Mouse (Mus musculus) thymus, adult 2 months (tissue): Measurements from ENCODE around the gene Hoxc9. TPM values are rescaled to one million over a fixed set of nuclear protein-coding genes. Genes with fewer than 3 reads are reported as not detected.

Source experiments
- DNase-seq: peaks from one replicate; pipeline ENCODE4 v3.0.0; 2021
- H3K27ac ChIP-seq: fragments of 200-500 bp; 2 replicates; pipeline ENCODE4 v1.5.1; 2012; ENCODE audit warnings: low read length, control low read depth; ENCODE audit not compliant: control insufficient read depth, insufficient read depth
- H3K27me3 ChIP-seq: fragments of 200-500 bp; 2 replicates; pipeline ENCODE4 v1.6.1; 2012; ENCODE audit warnings: mild to moderate bottlenecking, low read length, moderate library complexity, mixed read lengths; ENCODE audit not compliant: control insufficient read depth, insufficient read depth
- H3K36me3 ChIP-seq: fragments of 200-500 bp; 2 replicates; pipeline ENCODE4 v1.6.1; 2012; ENCODE audit warnings: mild to moderate bottlenecking, low read length, moderate library complexity; ENCODE audit not compliant: control insufficient read depth, insufficient read depth
- H3K4me1 ChIP-seq: fragments of 200-500 bp; replicated peaks from 2 replicates; pipeline ENCODE4 v1.6.1; 2012; ENCODE audit warnings: low read length; ENCODE audit not compliant: control insufficient read depth, insufficient read depth
- H3K4me3 ChIP-seq: fragments of 200-500 bp; 2 replicates; pipeline ENCODE4 v1.5.1; 2012; ENCODE audit warnings: mild to moderate bottlenecking, low read length, control low read depth, moderate library complexity; ENCODE audit not compliant: control insufficient read depth, insufficient read depth
- CTCF ChIP-seq: fragments of 200-500 bp; IDR thresholded peaks from 2 replicates; pipeline ENCODE4 v1.5.1; 2012; ENCODE audit warnings: mild to moderate bottlenecking, control low read depth, low read length, moderate library complexity, borderline replicate concordance; ENCODE audit not compliant: control insufficient read depth, poor library complexity, insufficient read depth; ENCODE audit errors: extremely low read depth
- POLR2A ChIP-seq: fragments of 200-500 bp; IDR thresholded peaks from 2 replicates; pipeline ENCODE4 v1.6.1; 2012; ENCODE audit warnings: mild to moderate bottlenecking, low read length, control low read depth, moderate library complexity; ENCODE audit not compliant: control insufficient read depth, poor library complexity, insufficient read depth; ENCODE audit errors: extremely low read depth
- WGBS: fragments of 180-500 bp; shearing (Covaris S2); methylation state at CpG from one replicate; pipeline ENCODE4 v1.1.7; 2018; 5-methylcytosine and 5-hydroxymethylcytosine counted together
- polyA plus RNA-seq: library from polyadenylated mRNA; depleted of rRNA; stranded (reverse); fragments of >200 nt; gene quantifications from 2 replicates; pipeline ENCODE4 v1.2.3, GENCODE M21; 2012

Hoxc9 gene
- polyA plus RNA-seq, 1 experiment, result 0.05 TPM

DNA sequence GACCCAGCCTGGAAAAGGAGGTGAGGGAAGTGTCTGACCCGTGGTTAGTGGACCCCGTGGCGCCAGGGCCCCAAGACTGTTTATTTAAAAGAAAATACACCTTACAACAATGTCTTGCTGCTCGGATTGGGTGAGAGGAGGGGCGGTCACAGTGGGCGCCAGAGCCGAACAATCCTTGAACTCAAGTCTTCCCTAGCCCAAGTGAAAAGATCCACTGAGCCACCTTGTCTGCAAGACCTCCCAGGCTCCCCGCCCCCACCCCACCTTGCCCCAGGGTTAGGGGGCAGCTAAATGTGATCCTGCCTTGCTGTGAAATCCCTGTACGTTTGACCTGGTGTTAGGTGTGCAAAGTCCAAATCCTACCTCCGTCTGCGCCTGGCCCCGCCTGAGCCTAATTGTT, 19.3 kb upstream of the Hoxc9 start:
- H3K27me3 ChIP-seq, result peaks cover 39% of the 10 kb centered on the region
- H3K4me3 ChIP-seq, result no peak overlapping the region
- no peak for TF ChIP-seq POLR2A
- no peaks in the 10 kb centered on the region for H3K36me3 ChIP-seq
- H3K27ac ChIP-seq, result no peak overlapping the region
- 11% methylated on average over 12 of the region's 12 CpGs for WGBS
- no peaks in the 10 kb centered on the region for H3K4me1 ChIP-seq
- no peak for DNase-seq

DNA sequence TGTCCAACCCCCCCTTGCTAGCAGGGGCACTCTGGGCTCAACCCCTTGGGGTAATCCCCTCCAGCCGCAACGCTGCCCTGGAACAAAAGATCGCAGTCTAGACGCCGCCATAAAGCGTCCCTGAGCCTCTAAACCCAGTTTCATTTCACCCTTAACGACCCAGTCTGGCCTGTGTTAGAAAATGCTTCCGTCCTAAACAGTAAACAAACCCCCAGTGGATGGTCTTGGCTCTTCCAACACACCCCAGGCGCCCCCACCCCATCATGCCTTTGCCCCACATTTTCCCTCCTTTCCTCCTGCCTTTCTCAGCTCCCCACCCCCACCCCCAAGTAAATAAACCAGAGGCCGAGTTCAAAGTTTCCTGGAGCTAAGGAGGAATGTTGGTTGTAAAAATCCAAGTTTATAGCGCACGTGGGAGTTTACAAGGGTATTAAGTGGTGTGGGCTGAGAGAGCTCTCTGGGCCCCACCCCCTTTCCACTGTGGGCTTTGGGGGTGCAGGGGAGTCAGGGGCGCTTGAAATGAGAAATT, 16.5 kb upstream of the Hoxc9 start:
- peaks cover 44% of the 10 kb centered on the region for H3K27me3 ChIP-seq
- H3K4me1 ChIP-seq, result no peaks in the 10 kb centered on the region
- no peak overlapping the region for H3K4me3 ChIP-seq
- TF ChIP-seq CTCF (no peak), POLR2A (no peak)
- 6% methylated on average over 13 of the region's 13 CpGs for WGBS
- no peak overlapping the region for H3K27ac ChIP-seq
- H3K36me3 ChIP-seq, result no peaks in the 10 kb centered on the region
- DNase-seq, result no peak

DNA sequence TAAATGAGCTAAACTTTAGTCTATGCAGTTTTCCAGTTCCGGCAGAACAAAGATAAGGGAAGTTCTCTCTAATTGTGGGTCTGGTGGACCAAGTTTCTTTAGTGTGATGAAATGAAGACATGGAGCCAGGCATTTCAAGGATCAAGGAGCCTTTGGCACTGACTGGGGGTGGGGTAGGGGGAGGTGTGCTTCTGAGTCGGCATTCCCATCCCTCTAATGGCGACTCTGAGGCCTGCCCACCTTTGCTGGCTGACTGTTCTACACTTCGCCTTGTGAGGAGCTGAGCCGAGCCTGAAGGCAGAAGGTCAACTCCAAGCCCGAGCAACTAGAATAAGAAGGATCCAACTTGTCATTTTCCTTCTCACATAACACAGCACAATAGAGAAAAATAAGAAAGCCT, 14.5 kb upstream of the Hoxc9 start:
- H3K27ac ChIP-seq, result no peak overlapping the region
- peaks cover 44% of the 10 kb centered on the region for H3K27me3 ChIP-seq
- DNase-seq, result no peak
- TF ChIP-seq CTCF, result no peak
- no peak for TF ChIP-seq POLR2A
- 10% methylated on average over 6 of the region's 6 CpGs for WGBS
- no peaks in the 10 kb centered on the region for H3K36me3 ChIP-seq
- H3K4me3 ChIP-seq, result no peak overlapping the region
- H3K4me1 ChIP-seq, result no peaks in the 10 kb centered on the region

DNA sequence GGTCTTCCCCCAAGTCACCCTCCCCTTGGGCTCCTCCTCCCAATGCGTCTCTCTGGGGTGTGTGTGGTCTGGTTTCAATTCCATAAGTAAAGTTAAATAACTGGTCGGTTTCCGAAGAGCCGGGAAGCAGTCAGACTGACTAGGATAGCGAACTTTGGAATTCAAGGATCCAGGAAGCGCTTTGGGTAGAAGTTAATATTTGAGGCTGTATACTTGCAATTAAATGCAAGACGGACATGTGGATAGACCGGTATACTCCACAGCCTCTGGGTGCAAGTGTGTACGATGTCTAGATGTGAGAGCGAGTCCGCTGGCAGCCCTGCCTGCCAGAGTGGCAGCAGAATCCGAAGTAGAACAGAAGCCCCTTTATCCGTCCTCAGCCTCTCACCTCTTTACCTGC, 13.7 kb upstream of the Hoxc9 start:
- Histone ChIP-seq H3K4me3 (no peak overlapping the region), H3K27me3 (peaks cover 43% of the 10 kb centered on the region)
- DNase-seq, result no peak

DNA sequence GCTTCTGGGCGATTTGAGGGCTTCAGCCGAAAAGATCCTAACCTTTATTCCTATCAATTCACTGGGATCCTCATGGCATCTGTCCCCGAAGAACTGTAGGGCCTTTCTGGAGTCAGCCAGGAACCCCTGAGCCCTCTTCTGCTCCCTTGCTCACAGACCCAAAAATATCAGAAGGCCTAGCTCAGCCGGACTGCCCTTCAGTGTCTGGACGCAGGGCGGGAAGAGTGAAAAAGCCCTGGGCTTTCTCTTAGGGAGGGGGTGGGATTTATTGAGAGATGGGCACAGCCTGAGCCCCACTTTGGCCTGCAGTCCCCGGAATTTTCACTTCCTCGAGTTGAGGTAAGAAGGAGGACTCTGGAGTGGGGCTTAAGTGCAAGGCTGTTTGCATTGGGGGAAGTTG, 13.0 kb upstream of the Hoxc9 start:
- Histone ChIP-seq H3K4me1 (no peaks in the 10 kb centered on the region), H3K27ac (no peak overlapping the region), H3K27me3 (peaks cover 39% of the 10 kb centered on the region), H3K4me3 (no peak overlapping the region), H3K36me3 (no peaks in the 10 kb centered on the region)
- DNase-seq, result no peak
- no peak for TF ChIP-seq POLR2A
- no peak for TF ChIP-seq CTCF
- 16% methylated on average over 8 of the region's 8 CpGs for whole genome bisulfite sequencing

More for the DNA sequence above, 13.7 kb upstream of the Hoxc9 start:
- no peaks in the 10 kb centered on the region for H3K4me1 ChIP-seq
- no peaks in the 10 kb centered on the region for H3K36me3 ChIP-seq
- H3K27ac ChIP-seq, result no peak overlapping the region
- 16% methylated on average over 13 of the region's 13 CpGs for WGBS
- TF ChIP-seq CTCF (no peak), POLR2A (no peak)

DNA sequence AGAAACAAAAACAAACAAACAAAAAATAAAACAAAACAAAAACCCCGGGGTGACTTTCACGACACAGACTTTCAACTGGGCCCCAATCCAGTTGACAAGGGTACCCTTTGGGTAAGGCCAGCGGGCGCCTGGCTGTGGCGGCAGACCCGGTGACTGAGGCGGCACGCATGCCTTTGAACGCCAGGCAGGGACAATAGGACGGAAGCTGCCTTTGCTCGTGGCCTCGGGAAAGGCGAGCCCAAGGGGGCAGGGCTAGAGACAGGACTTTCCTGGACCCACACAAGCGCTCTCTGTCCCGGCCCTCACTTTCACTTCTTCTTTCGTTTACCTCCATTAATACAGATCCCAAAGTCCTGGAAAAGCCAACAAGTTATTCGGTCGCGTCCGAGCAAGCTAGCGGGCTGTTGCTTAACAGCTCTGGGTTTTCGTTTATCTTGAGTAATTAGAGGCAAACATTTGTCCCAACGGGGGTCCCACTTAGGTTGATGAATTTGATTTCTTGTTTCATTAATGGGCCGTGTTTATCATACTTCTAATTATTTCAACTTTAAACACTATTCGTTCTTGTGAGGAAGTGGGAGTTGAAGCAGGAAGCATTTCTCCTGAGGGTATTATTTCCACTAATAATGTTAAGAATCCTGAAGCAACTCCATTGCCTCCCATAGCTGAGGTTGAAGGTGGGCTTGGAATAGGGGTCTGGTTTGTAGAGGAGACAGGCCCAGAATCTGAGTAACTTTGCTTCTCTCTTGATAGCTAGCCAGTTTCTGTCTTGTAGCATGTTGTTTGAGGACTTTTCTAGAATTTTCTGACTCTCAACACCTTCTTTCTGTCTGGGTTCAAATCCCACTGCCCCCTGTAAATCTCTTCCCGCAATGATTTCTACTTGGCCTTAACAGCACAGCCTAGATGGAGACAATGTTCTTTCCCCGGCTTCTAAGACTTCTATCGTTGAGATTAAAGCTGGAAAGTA, 12.3 kb upstream of the Hoxc9 start:
- Histone ChIP-seq H3K36me3 (no peaks in the 10 kb centered on the region), H3K4me3 (no peak overlapping the region), H3K4me1 (no peaks in the 10 kb centered on the region), H3K27ac (no peak overlapping the region), H3K27me3 (peaks cover 42% of the 10 kb centered on the region)
- no peak for TF ChIP-seq CTCF
- no peak for DNase-seq
- 5% methylated on average over 28 of the region's 28 CpGs for WGBS
